Mouse (Mus musculus) large intestine, adult 2 months (tissue): ENCODE measurements at regions not wholly inside any gene's neighbourhood (a gene's known extent, or its start where the extent isn't known, plus 50 kb on each side); places are given as distances from the start of the nearest gene placed in this dataset.

Source experiments
- DNase-seq: peaks from one replicate; pipeline ENCODE4 v3.0.0-alpha.2; 2012; ENCODE audit warnings: low read depth, low spot score
- WGBS: fragments of 180-500 bp; shearing (Covaris S2); methylation state at CpG from one replicate; pipeline ENCODE4 v1.1.7; 2018; 5-methylcytosine and 5-hydroxymethylcytosine counted together

DNA sequence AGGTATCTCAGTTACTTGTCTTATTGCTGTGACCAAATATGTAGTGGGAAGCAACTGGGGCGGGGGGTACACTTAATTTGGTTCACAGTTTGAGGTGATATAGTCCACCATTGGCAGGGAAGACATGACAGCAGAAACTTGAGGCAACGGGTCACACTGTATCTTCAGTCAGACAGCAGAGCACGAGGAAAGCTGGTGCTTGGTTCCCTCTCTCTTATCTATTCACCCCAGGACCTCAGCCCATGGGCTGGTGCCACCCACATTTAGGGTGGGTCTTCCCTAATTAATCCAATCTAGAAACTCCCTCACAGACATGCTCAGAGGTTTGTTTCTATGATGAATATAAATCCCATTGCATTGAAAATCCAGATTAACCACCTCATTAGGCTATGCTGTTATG lies 56.5 kb downstream of the Otud1 start:
- WGBS: 64% methylated on average over 3 of the region's 3 CpGs
- DNase-seq: no peak

DNA sequence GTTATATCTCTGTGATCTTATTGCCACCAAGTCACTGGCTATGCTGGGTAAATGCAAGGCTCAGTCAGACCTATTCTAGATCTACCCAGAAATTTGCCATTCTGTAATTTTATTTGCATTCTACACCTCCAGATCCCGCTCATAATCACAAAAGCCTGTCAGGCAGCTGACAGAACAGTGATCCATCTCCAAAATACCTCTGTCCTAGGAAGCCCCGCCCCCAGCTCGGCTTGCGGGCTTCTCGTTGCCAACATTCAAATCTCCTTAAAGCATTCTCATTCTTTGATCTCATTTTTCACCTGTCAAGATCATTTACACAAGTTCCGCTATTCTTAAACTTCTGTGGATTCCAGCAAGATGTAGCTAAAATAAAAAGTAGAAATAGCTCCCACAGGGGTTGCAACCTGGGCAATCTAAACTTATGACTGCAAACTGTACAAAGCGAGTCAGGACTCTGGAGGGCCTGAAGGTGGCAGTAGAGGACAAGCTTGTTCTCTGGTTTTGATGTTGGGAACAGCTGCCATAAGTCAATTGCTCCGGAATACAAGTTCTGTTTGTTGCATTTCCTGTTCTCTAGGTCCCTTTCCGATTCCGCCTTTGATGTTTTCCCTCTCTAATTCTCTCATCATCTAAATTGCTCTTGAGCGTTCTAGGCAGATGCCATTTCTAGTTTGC lies 58.1 kb downstream of the Otud1 start:
- 17% methylated on average over 11 of the region's 11 CpGs for WGBS
- peak; percentile 19 for DNase-seq

DNA sequence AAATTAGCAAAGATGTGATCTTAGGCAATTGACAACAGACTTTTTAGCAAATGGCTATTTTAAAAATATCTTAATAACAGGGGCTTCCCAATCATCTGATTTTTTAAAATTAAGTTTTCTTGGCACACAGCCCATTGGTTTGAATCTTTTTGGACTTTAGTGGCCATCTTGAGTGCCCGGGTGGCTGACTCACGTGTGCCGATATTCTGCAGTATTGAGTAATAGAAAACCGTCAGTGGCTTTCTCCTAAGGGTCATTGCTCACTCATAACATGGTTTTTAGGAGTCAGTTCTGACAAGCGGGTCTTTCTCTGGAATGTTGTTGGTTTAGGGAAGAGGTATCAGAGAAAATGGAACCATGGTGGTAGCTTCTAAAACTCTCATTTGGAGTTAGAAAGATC lies 58.8 kb downstream of the Otud1 start:
- DNase-seq: no peak
- WGBS: 82% methylated on average over 5 of the region's 5 CpGs

DNA sequence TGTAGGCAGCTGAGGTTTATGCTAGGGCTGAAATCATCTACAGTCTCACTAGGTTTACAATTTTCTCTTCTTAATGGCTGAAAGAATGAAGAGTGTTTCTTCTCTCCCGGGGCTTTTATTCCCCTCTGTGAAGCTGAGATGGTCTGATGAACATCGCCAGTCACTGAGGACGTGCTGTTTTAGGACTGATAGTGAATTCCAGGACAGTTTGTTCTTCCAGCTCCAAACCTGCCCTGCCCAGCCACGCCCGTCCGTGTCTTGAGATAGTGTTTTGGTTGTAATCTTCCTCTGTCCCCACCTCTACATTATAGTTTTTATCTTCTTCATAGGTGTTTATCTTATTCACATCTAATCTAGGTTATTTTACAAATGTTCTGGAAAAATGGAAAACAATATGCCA lies 68.5 kb downstream of the Otud1 start:
- DNase-seq: no peak
- 49% methylated on average over 6 of the region's 6 CpGs for WGBS

DNA sequence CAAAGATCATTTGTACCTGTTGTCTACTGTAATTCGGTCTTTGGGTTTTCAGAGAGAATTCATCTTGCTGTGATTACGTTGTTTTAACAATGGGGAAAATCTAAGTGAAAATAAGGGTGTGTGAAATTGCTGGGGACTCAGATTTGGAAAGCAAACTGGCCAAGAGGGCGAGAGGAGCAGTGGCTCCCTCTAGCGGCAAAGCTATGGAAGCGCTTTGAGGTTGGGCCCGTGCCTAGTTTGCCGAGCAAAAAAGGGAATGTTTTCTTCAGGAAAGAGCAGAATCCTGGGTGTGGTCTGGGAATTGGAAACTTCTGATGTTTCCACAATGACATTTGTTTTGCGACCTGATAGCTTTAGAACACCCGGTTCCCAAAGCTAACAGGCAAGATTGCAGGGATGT lies 69.4 kb downstream of the Otud1 start:
- WGBS: 17% methylated on average over 9 of the region's 9 CpGs
- DNase-seq: no peak

DNA sequence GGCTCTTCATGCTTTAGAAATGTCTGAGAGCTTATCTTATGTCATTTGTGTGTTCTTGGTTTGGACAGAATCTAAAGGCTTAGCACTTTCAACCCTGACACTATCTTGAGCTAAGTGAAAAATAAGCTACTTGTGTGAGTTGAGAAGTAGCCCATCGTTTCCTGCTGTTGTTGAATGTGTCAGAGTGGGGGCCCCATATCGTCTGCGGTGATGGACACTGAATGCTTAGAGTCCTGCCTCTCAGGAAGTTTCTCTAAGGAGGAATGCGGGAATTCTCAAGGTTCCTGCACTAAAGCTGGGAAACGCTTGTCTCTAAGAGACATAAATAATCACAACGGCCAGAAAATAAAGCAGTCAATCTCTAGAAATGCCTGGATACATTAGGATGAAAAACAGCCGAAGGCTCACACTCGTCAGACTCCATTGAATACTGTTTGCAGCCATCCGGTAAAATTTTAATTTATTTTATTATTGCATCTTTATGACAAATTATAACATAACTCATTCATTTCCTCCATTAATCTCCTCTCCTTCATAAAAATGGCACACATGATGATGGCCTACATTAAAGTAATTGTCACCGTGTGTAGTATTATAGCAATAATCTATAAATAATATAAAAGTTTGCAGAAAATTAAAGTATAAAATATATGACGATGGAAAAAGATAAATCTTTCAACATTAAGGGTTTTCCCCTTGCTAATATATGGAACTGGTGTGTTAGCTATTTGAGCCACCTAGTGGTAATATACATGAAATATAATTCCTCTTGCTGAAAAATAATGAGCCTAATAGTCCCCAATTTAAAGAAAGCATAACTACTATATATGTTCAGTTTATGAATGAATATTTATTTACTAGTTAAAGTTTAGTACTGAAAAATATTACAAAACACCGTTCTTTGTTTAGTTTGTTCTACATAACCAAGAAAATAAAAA lies 75.6 kb downstream of the Otud1 start:
- 59% methylated on average over 12 of the region's 12 CpGs for WGBS
- DNase-seq: no peak

DNA sequence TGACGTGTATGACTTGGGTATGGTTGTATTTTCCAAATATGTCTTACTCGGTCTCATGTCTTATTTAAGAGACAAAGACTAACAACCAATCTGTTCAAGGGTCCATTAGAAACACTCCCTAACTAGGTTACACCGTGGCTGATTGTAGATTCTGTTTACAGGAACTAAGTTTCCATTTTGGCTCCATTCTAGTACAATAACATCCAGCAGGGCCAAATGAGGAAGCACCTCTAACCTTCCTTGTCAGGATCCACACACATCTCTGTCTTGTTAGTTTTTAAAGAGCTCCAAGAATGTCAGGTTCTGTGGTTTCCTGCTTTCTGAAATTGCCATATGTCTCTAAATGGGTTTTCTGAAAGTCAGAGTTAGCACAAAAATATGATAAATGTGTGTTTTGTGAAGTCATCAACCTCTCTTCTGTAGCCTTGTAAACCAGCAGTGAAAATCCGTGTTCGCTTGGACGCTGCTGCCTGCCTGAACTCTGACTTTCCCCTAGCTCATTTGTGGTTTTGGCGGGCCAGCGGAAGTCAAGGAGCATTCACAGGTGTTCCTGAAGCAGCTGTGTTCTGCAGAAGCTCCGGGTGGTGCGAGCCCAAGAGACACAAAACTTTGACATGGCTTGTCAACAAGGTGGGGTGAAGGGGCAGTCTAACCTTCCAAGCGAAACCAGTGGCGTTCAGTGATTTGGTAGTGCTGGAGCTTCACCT lies 76.8 kb downstream of the Otud1 start:
- DNase-seq: no peak
- whole genome bisulfite sequencing: 65% methylated on average over 12 of the region's 12 CpGs

DNA sequence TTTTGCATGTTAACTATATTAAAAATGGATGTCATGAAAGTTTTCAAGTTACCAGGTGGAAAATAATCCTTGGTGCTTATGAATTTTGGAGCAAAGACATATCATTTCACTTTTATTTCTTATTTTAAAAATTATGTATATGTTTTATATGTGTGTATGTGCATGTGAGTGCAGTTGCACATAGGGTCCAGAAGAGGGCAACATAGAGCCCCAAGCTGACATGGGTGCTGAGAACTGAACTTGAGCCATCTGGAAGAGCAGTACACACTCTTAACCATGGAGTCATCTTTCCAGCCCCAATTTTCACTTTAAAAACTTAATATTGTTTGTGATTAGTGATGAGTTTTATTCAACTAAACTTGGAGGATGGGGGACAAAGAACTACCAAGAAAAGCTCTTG lies 84.0 kb downstream of the Otud1 start:
- no peak for DNase-seq

DNA sequence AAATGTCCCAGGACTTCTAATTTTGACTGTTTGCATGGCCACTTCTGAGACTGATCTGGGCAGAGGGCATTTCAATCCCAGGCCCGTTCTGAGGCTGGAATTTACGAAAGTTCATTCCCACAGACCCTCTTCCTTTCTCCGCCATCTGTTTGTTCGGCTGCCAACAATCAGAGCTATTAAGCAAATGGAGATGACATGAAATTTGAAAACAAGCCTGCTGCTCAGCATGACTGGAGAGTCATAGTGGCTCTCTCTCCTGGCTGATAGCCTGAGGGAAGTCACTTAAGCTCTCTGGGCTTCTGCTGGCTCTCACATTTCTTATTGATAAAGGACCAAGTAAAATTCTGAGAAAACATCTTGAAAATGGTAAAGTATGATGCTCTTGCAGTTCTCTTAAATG lies 85.9 kb downstream of the Otud1 start:
- 71% methylated on average over 4 of the region's 4 CpGs for WGBS
- DNase-seq: no peak

DNA sequence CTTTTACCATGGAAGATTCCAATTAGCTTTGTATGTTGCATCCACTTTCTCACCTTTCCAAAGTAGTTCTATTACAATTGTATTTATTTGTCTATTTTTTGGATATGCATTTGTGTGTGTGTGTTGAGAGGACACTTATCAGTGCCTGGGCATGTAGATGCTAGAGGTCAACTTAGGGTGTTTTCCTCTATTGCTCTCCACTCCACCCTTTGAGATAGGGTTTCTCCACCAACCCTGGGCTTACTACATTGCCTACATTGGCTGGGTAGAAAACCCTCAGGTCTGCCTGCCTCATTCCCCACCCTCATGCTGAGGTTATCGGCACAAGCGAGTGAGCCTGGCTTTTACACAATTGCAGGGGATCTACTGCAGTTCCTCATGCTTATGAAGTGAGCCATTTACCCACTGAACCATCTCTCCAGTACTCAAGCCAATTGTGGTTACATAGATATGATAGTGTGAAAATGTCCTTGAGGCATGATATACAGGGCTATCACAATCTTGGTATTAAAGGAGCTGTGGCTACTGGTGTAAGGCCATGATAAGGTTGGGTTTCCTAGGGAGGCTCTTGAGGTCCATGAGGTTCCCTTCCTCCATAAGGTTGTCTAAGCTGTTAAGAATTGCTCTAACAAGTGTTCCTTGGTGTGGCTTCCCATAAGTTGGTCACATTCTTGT lies 87.6 kb downstream of the Otud1 start:
- DNase-seq: no peak
- WGBS: 95% methylated on average over 2 of the region's 2 CpGs

DNA sequence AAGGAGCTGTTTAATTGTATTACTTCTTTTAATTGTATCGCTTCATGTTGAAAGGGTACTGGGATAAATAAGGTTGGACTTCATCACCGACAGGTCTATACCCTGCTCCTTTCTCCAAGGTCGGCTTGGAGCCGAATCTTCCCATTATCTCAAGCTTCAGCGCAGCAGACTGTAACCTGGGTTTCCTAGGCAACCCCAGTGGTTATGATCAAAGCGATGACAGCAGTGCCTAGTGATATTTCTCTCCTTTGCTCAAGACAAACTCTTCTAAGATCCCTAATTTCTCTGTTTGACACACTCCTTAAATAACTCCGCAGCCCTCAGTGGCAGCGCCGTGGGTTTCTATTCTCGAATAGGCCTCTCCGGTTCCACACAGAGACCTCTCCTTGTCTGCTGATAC lies 95.2 kb downstream of the Otud1 start:
- no peak for DNase-seq
- WGBS: 89% methylated on average over 11 of the region's 11 CpGs

DNA sequence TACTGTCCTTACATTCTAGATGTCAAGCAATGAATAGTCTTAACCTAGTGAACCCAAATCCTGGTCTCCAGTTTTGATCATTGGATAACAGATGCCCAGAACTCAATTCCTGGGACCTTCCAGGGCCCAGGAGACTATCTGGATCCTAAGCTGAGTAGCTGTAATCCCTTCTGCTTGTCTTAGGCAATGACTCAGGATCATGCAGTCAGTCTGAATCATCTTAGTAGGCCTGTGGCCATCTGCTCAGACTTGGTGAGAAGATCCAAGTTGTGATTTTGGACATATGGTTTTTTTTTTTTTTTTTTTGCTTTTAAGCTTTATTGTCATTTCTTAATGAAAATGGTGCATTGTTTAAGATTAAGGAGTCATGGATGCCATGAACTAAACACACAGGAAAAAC lies 95.9 kb downstream of the Otud1 start:
- no peak for DNase-seq

DNA sequence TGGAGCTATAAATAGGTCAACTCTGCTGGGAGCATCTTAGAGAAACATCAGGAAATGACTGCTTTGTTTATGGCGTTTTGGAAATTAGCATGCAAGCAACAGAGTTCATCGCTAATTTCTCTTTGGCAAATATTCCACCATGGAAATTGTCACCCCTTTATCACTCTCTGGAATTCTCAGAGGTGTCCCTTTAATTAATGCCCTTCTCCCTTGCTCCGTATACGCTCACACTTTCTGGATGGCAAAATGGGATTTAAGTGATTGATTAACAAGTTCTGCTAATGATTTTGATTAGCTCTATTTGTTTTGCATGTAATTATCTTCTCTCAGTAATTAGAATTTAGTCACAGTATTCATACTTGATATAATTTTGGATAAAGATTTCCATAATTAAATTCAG lies 100.4 kb downstream of the Otud1 start:
- DNase-seq: no peak
- 65% methylated on average over 4 of the region's 4 CpGs for WGBS

DNA sequence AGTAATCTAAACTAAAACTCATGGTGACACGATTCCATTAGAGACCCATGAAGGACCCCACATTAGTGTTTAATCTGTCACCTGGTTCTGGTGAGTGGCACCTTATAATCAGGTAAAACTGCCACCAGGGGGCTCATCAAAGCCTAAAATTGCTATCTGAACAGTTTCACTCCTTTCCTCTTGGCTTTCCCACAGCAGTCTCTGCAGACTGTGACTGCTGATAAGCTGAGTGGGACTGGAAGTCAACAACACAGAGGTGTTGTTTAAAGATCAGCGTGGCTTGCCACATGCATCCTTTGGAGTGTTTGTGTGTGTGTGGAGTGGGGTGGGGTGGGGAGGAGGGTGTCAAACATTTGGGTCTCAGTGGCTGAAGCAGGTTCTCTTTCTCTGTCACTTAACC lies 101.6 kb downstream of the Otud1 start:
- no peak for DNase-seq
- whole genome bisulfite sequencing: 32% methylated on average over 2 of the region's 2 CpGs

DNA sequence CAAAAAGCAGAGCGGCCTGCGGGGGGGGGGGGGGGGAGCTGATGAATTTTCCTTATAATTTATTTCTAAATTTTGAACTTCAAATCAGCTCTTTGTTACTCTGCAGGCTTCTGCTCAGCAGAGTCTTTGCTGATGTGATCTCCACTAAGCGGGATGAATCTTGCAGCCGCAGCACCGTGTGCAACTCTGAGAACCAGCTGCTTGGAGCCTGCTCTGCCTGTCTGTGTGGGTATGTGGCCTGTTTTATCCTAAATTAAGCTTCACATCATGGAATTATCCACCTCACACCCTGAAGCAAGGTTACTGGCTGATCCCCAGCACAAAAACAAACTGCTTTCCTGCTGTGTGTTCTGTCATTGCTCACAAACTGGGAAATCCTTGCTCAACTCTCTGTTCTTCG lies 102.0 kb downstream of the Otud1 start:
- 61% methylated on average over 6 of the region's 6 CpGs for WGBS

DNA sequence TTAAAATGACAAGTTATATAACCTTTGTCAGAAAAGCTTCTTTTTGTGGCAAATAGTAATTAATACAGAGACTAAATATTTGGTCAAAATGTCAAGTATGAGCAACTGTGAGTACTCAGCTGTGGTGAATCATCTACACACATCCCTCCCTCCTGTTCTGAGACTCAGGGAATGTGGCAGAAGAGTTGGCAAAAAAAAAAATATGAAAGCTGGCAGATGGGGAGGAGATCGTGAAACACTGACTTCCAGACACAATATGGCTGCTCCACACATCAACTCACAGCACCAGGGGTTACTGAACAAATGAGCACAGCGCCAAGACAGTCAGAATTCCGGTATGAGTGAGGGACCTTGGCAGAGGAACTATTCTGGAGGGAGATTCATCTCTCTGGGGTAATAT lies 105.4 kb downstream of the Otud1 start:
- no peak for DNase-seq
- WGBS: 53% methylated on average over 3 of the region's 3 CpGs

More for the DNA sequence above, 102.0 kb downstream of the Otud1 start:
- no peak for DNase-seq

DNA sequence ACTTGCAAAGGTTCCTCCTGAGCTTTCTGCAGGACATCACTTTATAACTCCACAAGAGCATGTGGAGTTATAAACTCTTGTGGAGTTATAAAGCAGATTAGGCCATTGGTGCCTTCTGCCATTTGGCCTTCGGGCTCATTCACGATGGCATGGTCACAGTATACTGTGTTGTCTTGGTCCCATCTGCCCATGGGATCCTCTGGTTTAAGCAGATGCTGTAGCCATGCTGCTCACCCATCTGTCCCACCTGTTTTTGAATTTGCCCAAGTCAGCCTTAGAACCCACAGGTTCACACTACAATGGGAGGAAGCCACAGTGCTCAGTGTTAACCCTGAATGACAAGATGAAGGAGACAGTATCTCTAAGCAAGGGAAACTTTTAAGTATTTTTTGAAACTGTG lies 124.7 kb upstream of the Etl4 start:
- DNase-seq: no peak
- WGBS: 91% methylated on average over 2 of the region's 2 CpGs

DNA sequence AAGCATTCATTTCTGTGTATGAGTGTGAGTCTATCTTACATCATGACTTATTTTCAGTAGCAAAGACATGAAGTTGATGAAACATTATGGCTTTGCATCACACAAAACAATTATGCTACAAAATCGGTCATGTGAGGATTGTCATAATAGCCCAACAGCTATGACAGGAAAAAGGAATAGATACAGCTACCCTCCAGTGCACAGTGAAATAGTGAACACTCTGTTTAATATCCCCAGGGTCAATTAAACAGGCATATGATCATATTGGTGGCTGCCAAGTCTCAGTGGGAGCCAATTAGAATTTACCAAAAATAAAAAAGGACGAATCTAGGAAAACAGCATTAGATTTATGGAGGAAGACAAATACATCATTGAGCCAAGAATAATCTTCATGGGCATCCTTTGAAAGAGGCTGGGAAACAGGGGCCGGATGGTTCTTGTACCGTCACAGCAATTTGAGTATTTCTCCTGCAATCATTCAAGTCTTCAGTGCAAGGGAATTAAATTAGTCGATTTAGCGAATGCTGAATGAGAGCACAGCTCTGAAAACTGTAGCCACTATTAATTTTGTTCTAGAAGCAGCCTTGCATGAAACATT lies 123.8 kb upstream of the Etl4 start:
- WGBS: 83% methylated on average over 6 of the region's 6 CpGs

DNA sequence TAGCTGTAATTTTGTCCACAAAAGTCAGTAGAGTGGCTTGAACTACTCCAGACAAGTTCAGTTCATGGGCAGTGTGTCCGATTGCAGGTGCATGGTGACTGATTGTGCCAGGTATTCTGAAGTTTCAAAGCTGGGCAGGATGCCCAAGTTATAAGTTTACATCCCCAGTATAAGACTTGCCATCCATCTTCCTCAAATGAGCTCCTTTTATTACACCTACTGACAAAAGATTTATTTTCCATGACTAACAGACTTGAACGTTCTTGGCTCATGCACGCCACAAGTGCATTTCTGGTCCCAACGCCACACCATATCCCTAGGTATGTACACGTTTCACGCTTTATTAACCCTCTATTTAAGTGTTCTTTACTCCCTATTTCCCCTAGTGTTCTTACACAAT lies 117.4 kb upstream of the Etl4 start:
- 58% methylated on average over 6 of the region's 6 CpGs for WGBS
- no peak for DNase-seq

More for the DNA sequence above, 123.8 kb upstream of the Etl4 start:
- DNase-seq: no peak

DNA sequence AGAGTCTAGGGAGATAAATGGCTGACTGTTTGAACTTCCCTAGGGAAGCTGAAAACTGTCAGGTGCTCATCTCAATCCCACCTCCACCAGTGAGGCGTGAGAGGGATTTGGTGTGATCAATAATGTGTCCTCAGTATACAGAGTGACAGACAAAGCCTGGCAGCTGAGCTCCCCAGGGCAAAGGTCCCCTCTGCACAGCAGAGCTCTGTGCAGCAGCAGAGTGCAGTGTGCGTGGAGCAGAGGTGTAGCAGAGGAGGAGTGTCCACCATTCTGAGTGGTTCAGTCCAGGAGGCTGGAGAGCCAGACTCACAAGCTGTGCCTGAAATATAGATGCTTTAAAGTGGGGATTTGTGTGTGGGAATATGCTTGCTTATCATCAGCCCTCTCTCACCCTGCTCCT lies 112.8 kb upstream of the Etl4 start:
- WGBS: 34% methylated on average over 2 of the region's 2 CpGs
- DNase-seq: no peak
